Mouse (Mus musculus) heart, postnatal 36 days (tissue): ENCODE measurements around the gene Rab42. TPM values are rescaled to one million over a fixed set of nuclear protein-coding genes. Genes with fewer than 3 reads are reported as not detected.
A peak's percentile ranks its signal among the peaks of the same experiment; 100 is the strongest.
"Not testable (repeated sequence)": the region's sequence is repeated elsewhere in the genome, so short reads cannot be mapped to it uniquely, and the experiment has no call there.

Experiments used
- DNase-seq, 2 experiments: peaks; one replicate each; pipeline ENCODE4 v3.0.0; 2021 to 2022
- intact Hi-C: fragments of 180-260 bp; cut with DNase I; formaldehyde crosslinking; loops from one replicate; pipeline ENCODE4 v1.15.1; 2025
- total RNA-seq, 2 experiments: library from RNA; stranded (reverse); gene quantifications; 2 replicates each; pipeline ENCODE4 v1.2.3; 2021

Gene Rab42
- total RNA-seq, 2 experiments from 2014 or later: 0.98 TPM; not detected in 1

DNA sequence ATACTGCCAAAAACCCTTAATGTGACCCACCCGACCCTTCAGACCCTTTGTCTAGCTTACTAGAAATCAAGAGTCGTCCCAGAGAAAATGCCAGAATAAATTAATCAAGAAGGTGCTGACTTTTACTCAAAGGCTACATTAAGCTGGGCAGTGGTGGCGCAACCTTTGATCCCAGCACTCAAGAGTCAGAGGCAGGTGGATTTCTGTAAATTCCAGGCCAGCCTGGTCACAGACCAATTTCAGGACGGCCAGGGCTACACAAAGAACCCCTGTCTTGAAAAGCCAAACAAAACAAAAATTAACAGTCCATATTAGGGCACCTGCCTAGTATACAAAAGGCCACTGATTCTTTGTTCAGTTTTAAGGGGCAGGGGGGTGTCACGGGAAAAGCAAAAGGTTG lies 23.3 kb upstream of the Rab42 start:
- intact Hi-C loops: no loop called here
- DNase-seq: no peak

DNA sequence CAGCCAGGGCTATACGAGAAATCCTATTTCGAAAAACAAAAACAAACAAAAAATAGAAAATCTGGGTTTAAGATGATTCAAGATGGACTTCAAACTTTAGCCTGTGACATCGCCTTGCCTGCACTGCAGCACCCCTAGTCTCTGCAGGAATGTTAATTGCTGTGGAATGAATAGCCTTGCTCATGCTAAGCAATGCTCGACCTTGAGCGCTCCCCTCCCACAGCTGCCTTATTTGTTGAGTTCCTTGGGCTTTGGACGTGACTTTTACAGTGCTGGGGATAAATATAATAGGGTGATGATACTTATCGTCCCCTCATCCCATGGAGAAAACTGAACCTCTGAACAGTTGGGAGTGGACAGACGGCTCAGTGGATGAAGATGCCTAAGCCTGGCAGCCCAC lies 12.5 kb upstream of the Rab42 start:
- intact Hi-C loops: no loop called here
- no peak for DNase-seq

DNA sequence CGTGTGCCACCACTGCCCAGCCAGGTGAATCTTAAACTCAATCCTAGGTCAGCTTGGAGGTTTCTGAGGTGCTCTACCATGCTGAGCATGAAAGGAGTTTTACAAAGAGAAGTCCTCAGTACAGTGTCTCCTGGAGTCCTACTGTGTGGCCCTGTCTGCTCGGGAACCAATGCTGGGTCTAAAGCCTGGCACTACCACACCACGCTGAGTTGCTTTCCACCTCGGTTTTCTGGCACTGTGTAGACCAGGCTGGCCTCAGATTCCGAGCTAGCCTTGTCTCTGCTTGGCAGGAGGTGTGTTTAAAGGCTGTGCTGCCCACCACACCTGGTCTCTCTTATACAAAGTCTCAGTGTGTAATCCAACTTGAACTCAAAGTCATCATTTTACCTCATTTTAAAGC lies 9.4 kb upstream of the Rab42 start:
- intact Hi-C loops: no loop called here
- DNase-seq: no peak

DNA sequence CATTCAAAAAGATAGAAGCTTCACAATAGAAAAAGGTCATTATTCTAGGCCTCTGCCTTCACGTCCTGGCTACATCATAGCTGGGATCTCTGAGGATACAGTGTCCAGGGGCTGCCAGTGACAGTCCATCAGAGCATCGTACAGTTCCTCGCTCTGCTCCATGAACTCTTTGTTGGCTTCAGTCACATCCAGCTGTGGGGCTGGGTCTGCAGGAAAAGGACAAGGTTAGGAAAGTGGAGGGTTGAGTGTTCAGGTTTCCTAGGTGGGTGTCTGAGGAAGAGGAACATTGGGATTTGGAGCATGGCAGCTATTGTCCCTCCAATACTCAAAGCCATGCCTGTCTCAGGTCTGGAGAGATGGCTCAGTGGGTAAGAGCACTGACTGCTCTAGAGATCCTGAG lies 8.6 kb upstream of the Rab42 start:
- intact Hi-C loops: no loop called here
- DNase-seq: no peak

DNA sequence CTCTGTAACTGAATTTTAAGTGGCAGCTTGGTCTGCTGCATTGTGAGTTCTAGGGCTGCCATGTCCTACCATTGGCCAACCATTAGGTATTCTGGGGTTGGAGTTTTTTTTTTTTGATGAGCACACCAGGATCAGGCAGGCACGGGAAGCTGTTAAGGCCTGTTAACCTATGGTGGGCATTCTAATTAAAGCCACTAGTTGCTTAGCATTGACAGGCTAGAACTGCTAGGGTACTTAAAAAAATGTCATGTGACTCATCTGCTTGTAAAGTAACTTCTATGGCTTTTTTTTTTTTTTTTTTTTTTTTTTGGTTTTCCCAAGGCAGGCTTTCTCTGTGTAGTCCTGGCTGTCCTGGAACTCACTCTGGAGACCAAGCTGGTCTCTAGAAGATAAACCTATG lies 8.0 kb upstream of the Rab42 start:
- no peak for DNase-seq
- intact Hi-C loops: no loop called here

DNA sequence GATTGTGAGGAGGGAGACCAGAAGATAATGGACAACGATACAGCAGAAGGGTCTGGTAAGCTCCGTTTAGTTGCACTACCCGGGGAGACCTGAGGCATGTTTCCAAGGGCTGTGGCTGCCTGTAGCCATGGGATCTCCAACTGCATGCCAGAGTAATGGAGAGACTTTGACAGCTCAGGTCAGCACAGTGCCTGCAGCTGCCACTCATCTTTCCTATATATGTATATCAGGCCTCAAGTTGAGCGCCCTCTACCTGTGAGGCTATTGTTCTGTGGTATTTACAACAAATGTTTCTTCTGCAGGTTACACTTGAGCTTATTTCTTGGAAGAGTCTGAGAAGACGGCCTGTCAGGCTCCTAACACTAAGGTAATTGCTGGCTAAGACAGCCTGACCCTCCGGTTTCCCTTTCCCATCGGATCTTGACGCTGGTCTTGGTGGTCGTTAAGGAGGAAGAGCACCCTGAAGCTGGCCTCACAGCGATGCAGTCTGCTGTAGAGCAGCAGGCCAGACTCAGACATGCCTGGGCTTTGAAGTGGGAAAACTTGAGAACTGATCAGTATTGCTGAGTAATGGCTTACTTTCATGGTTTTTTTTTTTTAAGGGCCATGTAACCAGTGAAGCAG lies 6.8 kb upstream of the Rab42 start:
- intact Hi-C loops: loop anchor here (2.0 kb wide), 2 partner anchors 19 to 35 kb away; partner anchors contain the start of genes Taf12 and Trnau1ap
- DNase-seq: peak; percentile 28 to 32

DNA sequence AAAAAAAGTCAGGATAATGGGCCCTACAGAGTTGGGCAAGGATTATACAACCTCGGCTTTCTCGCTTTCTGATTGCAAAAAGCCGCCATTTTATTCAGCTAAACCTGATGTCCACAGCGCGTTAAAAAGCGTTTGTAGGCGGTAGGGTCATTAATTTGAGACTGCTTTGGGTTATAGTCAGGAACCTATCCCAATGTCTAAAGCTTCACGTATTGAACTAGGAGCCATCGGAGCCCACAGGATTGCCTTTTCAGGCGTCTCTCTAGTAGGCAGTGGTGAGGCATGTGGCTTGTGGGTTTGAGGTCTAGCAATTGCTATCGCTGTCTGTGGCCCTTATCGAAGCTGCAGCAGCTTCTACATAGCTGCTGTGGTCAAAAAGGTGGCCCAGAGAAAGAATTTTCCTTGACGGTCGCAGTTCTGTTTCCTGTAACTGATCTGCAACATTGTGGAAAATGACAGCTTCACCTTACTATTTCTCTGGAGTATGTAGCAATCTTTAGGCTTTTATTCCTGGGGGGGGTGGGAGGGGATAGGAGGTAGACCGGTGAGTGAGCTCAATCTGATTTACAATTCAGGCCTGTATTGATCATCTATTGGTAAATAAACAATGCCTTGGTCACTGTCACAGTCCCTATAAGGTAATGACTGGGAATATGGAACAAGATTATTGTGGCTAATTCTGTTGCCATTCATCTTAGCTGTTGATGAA lies 6.1 kb upstream of the Rab42 start:
- DNase-seq: peak in 1 of 2 experiments; percentile 21
- intact Hi-C loops: loop anchor here (2.0 kb wide), 2 partner anchors 20 to 34 kb away; partner anchors contain the start of genes Taf12 and Trnau1ap

DNA sequence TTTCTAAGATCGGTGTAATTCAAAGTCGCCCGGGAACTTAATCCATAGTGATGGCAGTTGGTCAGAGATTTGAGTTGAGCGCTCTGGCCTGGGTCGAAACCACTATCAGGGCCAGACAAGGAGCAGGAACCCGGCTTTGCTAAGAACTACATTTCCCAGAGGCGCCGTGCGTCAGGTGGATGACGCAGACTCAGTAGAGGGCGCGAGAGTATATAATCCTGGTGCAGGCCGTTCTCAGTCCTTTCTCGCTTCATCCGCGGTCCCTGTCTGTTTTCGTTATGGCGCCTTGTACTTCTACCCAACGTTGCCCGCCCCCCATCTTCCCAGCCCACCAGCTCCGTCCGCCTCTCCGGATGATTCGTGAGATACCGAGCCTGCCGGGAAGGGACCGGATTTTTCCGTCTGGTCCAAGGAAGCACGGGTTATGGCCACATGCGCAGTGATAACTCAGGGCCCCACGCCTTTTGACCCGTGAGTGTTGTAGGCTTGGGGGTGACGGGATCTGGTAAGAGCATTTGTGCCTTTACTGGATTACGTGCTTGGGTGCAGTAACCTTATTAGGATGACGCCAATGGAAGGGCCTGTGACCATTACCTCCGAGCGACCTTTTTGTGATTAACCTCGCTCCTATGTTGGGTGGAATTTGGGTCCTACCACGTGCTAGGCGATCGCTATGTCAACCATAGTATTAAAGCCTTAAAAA lies 5.4 kb upstream of the Rab42 start:
- intact Hi-C loops: loop anchor here (2.0 kb wide), 2 partner anchors 20 to 34 kb away; partner anchors contain the start of genes Taf12 and Trnau1ap
- DNase-seq: peak; percentile 90 to 91

DNA sequence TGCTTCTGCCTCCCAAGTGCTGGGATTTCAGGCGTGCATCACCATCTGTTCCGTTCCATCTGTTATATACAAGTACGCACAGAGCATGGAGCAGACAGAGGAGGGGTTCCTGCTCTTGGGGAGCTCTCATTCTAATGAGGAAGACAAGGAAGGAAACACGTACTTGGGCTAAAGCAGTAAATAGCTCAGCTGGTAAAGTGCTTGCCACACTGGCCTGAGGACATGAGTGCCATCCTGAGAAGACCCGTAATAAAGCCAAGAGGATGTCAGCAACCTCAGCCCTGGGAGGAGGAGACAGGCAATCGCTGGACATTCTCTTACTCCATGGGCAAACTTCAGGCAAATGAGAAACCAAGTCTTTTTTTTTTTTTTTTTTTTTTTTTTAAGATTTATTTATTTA lies 2.8 kb upstream of the Rab42 start:
- intact Hi-C loops: no loop called here
- no peak for DNase-seq

DNA sequence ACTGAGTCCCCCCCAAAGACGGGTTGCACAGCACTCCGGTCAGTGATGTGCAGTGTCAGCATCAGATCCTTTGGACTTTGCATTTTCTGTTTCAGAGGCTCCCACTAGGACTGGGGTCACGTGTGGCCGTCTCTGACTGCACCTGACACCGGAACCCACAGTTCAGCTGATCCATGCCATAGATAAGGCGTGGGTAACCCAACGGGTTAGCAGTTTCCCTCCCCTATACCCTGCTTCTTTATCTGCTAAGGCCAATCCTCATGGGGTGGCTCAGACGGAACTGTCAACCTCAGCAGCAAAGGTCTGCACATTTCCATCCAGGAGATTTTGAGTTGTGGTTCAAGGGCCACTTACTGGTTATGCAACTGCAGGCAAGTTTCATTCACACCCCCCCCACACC lies 2.1 kb upstream of the Rab42 start:
- intact Hi-C loops: no loop called here
- no peak for DNase-seq

DNA sequence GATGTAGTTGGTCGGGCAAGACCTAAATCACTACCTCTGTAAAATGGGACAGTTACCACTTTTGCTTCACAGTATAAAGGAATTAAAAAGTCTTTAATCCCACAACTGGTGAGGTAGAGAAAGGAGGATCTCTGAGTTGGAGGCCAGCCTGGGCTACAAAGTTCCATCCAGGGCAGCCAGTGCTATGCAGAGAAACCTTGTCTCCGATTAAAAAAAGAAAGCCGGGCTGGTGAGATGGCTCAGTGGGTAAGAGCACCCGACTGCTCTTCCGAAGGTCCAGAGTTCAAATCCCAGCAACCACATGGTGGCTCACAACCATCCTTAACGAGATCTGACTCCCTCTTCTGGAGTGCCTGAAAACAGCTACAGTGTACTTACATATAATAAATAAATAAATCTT lies 299 bp upstream of the Rab42 start:
- DNase-seq, intact Hi-C loops: not testable (repeated sequence)

DNA sequence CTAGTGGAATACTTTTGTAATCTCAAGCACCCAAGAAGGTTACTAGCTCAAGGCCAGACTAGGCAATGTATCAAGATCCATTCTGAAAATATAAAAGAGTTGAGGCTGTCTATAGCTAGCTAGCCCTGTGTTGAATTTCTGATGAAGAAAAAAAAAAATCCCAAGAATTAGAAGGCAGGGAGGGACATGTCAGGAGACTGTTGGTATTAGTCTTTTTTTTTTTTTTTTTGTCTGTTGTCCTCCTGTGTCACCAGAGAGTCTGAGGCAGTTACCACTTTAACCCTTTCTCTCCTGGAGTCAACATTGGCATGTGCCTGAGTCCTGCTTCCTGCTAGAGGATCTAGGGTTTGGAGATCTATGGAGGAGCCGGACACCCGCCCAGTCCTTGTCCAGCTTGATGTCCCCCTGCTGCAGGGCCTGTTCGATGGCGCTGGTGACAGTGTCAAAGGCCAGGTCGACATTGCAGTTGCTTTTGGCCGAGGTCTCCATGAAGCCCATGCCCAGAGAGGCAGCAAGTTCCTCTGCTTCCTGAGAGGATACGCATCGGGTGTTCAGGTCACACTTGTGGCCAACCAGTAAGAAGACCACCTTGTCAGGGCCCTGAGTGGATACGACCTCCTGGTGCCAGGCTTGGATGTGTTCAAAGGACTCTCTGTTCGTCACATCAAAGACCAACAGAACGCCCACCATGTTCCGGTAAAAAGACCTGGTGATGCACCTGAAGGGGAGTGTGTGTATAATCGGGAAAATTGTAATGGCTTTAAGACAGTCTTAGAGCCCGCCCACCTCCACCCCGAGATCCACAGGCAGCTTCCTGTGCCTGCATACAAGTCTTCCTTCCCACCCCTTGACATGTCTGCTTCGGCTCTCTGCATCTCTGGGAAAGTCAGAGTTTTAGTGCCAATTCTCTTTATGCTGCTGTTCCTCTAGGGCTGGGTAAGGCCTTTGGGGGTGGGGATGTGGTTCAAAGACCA lies 933 bp downstream of the Rab42 start:
- DNase-seq: no peak
- intact Hi-C loops: no loop called here

DNA sequence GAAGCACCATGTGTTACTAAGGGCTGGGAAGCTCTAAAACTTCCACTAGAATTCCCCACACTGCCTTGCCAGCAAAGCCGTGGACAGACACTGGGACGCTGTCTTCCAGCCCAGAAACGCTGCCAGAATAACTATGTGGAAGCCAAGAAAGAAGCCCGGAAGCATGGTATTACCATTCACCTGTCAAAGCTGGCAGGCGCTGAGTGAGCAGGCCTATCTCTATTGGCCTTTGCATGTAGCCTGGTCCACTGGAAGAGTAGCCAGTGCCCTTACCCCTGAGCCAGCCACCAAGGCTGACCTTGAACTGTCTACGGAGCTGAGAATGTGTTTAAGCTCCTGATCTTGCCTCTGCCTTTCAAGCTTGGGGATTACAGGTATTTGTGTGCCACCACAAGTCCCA lies 1.7 kb downstream of the Rab42 start:
- DNase-seq: peak; percentile 30 to 31
- intact Hi-C loops: no loop called here

DNA sequence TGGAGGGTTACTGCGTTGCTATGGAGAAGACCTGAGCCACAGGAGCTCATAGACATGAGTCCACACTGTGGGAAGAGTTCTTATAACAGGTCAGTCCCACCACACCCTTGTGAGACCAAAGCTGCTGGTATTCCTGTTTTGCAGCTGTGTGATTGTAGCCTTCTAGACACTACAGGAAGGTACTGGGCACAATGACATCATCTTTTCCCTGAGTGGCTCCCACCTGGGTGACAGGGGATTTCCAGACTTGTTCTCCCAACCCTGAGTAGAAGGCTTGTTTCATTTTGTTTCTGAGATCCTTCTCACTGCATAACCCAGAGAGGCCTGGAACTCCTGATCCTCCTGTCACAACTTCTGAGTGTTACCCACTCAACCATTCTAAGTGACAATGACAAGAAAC lies 3.3 kb downstream of the Rab42 start:
- DNase-seq: no peak
- intact Hi-C loops: no loop called here

DNA sequence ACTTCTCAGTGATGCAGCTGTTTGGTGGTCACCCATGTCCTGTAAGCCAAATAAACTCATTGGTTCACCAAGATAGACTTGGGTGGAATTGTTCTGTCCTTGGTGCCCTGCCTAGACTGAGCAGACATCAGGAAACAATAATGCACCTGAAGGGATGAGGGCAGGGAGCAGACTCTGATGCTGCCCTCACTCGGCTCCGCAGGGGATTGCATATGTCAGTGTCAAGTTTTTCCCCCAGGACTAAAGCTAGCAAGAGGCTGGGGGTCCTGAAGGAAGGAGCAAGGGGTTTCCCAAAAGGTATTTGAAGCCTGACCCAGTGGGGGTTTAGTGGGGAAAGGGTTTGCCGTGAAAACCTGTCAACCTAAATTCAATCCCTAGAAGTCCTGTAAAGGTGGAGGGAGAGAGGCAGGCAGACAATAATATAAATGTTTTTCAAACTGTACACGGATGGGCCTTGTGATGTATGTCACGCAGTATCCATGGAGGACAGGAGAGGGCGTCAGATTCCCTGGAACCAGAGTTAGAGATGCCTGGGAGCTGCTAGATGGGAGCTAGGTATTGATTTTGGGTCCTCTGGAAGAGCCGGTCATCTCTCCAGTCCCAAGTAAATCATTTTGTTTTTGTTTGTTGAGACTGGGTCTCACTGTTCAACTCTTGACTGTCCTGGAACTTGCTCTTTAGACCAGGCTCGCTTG lies 7.3 kb downstream of the Rab42 start:
- intact Hi-C loops: no loop called here

DNA sequence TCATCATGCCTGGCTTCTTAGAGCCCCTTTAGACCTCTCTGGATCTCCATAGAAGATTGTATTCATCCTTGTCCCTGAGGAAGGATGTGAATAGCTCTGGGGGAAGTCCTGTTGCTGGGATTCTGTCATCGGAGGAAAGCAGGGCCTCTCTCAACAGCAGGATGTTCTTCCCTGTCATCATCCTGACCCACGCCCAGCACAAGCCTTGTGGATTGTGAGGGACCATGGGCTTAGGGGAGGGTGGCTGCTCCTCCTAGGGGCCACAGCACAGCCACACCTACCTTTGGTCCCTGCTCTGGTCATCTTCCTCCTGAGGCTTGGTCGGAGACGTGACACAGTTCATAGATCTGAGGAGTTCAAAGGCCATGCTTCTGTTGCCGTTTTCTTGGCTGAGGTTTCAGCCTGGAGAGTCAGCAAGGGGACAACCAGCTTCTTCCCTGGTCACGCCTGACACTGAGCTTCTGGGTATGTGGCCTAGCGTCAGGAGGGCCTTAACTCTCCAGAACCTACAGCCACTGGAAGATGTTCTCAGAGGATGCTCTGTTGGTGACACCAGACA lies 9.4 kb downstream of the Rab42 start:
- intact Hi-C loops: loop anchor here (1.0 to 5.0 kb wide), 3 partner anchors 52 to 219 kb away; partner anchors contain the start of gene Sesn2
- DNase-seq: no peak

More for the DNA sequence above, 7.3 kb downstream of the Rab42 start:
- DNase-seq: peak in 1 of 2 experiments; percentile 18

DNA sequence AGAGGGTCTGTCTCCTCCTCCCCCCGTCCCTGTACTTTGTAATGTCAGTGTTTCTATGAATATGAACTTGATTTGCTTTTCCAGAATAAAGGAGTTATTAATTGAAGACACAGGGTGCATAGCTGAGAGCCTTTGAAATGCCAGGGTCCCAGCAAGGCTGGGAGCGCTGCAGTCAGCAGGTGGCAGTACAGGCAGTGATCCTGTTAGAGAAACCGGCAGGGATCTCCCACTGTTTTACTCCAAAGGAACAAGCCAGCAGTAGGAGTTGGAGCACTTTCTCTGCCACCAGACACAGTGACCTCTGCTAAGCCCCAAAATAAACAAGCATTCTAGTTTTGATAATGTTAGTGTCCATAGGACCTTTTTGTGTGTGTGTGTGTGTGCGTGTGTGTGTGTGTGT lies 10.2 kb downstream of the Rab42 start:
- intact Hi-C loops: loop anchor here (1.0 to 5.0 kb wide), 3 partner anchors 52 to 219 kb away; partner anchors contain the start of gene Sesn2
- DNase-seq: peak; percentile 47 to 56

DNA sequence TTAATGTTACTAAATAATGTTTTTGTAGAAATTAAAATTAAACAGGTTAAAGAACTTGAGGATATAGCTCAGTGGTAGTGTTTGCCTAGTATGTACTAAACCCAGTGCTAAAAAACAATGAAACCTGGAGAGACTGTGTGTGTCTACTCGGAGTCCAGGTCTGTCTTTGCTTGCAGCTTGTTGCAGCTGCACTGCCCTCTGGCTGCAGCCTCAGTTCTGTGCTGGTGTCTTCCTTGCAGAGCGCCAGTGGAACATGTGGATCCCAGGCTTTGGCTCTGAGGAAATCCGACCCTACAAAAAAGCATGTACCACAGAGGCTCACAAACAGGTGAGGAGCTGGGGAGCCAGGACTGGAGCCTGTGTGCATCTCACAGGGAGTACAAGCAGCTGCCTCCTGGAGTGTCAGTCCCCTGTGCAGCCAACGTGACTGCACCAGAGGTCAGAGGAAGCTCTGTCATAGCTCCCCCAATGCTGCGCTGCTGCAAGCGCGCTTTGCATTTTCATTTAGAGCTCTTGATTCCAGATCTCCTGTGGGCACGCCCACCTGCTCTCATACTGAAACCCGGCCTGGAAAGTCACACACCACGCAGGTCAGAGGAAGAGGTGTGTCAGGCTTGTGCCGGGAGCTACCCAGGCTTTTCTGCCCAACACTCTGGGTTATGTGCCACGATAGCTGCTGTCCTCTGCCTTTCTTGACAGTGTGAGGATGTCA lies 11.4 kb downstream of the Rab42 start:
- DNase-seq: no peak
- intact Hi-C loops: loop anchor here (2.0 to 5.0 kb wide), 2 partner anchors 119 to 221 kb away; partner anchors contain the start of gene Sesn2
